Mouse (Mus musculus) bone marrow, adult 2 months (tissue): Measurements from ENCODE around the gene Myrip.

Experiments
- CTCF ChIP-seq: fragments of 200-500 bp; IDR thresholded peaks from 2 replicates; pipeline ENCODE4 v1.5.1; 2011; ENCODE audit warnings: low read length, control low read depth; ENCODE audit not compliant: control insufficient read depth, insufficient read depth
- POLR2A ChIP-seq: fragments of 200-500 bp; IDR thresholded peaks from 2 replicates; pipeline ENCODE4 v1.6.1; 2011; ENCODE audit warnings: low read depth, mild to moderate bottlenecking, control low read depth, low read length, borderline replicate concordance; ENCODE audit not compliant: control insufficient read depth

DNA sequence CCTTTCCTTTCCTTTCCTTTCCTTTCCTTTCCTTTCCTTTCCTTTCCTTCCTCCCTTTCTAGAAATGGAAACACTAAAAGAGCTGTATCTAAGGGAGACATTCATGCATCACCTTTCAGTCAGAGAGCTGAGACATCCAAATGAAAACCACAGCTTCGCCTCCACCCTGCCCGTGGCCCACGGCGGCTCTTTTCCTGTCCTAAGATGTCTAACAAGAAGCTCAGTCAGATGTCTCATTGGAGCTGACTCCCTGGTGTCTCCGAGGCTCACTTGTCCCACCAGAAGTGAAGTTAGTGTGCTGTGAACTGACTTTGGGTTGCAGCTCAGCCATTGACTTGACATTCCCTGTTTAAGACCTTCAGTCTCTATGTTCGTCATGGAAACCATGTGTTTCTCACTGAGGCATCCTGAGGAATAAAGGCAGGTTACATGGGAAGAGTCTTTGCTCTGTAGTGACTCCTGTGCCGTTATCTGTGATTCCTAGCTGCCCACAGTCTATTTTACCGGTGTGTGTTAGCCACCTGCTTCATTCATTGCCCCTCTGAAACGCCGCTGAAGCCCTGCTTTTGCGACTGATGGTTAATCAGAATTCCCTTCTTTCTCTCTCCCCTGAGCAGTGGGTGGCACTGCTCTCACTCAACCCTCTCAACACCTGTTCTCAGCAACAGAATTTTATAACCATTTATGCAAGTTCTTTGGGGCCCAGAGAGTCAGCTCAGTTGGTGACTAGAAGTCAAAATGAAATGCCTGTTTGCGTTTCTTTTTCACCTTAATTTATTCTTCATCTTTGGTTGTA lies 53.4 kb downstream of the Myrip start:
- TF ChIP-seq POLR2A = no peak
- no peak for TF ChIP-seq CTCF
